Mouse (Mus musculus) embryonic fibroblast, embryonic 13.5 days (primary cell): ENCODE measurements around the gene Dnajc14.

ENCODE experiments used
- CTCF ChIP-seq: IDR thresholded peaks from 2 replicates; pipeline ENCODE4 v1.5.1; 2011; ENCODE audit warnings: mild to moderate bottlenecking, control low read depth, low read length, moderate library complexity, borderline replicate concordance; ENCODE audit not compliant: insufficient read depth
- POLR2A ChIP-seq: IDR thresholded peaks from 2 replicates; pipeline ENCODE4 v1.6.1; 2011; ENCODE audit warnings: low read depth, mild to moderate bottlenecking, control low read depth, low read length, moderate library complexity

DNA sequence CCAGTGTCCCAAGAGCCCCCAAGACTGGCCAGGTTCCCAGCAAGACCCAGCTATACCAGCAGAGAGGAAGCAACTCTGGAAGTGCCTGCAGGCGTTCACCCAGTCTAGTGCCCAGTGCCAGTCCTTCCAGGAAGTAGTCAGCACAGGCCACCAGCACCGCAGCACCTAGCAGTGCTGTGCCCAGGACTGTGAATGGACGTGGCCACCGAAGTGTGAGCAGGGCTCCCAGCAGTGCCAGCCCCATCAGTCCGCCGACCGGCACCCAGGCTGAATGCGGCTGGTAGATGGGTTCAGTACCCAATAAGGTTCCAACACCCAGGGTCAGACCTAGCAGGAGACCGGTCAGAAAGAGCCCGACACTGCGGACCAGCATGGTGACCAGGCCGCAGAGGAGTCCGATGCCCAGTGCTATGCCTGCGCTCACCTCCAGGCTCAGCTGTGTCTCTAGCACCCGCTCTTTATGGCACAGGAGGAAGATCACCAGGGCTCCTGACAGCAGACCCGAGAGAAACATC lies 1.8 kb upstream of the Dnajc14 start:
- TF ChIP-seq POLR2A = no peak
- TF ChIP-seq CTCF = no peak
